Mouse (Mus musculus): ENCODE results near the gene Stoml3. TPM values are rescaled to one million over a fixed set of nuclear protein-coding genes. Genes with fewer than 3 reads are reported as not detected.

Stoml3 gene
- polyA plus RNA-seq, 1 experiment: not detected

DNA sequence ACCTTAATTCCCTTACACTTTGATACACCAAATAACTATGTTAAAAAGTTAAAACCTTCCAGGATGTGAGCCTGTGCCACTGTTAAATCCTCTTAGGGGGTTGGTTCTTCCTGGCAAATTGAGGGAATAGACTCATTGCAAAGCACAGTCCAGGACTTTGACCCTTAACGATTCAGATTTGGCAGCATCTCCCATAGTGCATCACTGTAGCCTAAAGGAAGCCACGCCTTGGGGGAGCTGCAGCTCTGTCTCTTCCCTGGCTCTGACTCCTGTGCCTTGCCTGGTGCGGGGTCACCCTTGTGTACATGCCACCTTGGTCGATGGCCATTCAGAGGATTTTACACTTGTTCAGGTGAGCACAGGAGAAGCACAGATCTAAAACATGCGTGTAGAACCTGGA is 18.8 kb upstream of the Stoml3 start:
- Histone ChIP-seq H3K27ac (ENCODE audit: insufficient read depth, low read depth, low read length) (no peak overlapping the region), H3K4me1 (ENCODE audit: control insufficient read depth, insufficient read depth, low read length) (peaks cover 6% of the 10 kb centered on the region), H3K4me3 (ENCODE audit: insufficient read depth, low read depth, low read length) (no peak overlapping the region)
- WGBS: 84% methylated on average over 5 of the region's 5 CpGs
- TF ChIP-seq POLR2A (IDR thresholded peaks at IDR 0.05; ENCODE audit: insufficient read depth, low read depth, low read length) (no peak), CTCF (IDR thresholded peaks at IDR 0.05; ENCODE audit: insufficient read depth, low read depth, low read length) (no peak)

DNA sequence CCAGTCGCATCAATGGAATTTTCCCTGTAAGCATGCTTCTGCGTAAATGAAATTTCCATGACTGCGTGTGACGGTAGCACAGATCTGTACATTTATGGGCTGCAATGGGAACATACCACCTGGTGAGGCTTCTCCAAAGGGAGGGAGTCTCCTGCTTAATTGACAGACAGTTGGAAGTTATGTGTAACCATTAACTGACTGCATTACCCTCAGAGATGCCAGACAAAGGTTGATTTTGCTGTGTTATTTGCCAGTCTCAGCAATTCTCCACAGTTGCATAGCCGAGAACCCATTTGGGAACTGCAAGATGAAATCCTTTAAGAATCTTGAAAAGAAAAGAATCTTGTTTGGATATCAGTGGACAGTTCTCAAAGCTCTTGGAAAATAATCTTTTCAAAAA is 16.4 kb upstream of the Stoml3 start:
- Histone ChIP-seq H3K4me3 (ENCODE audit: insufficient read depth, low read depth, low read length) (no peak overlapping the region), H3K4me1 (ENCODE audit: control insufficient read depth, insufficient read depth, low read length) (peaks cover 2% of the 10 kb centered on the region), H3K27ac (ENCODE audit: insufficient read depth, low read depth, low read length) (no peak overlapping the region)
- WGBS: 96% methylated on average over 5 of the region's 5 CpGs
- TF ChIP-seq POLR2A (IDR thresholded peaks at IDR 0.05; ENCODE audit: insufficient read depth, low read depth, low read length): no peak
- TF ChIP-seq CTCF (IDR thresholded peaks at IDR 0.05; ENCODE audit: insufficient read depth, low read depth, low read length): no peak

DNA sequence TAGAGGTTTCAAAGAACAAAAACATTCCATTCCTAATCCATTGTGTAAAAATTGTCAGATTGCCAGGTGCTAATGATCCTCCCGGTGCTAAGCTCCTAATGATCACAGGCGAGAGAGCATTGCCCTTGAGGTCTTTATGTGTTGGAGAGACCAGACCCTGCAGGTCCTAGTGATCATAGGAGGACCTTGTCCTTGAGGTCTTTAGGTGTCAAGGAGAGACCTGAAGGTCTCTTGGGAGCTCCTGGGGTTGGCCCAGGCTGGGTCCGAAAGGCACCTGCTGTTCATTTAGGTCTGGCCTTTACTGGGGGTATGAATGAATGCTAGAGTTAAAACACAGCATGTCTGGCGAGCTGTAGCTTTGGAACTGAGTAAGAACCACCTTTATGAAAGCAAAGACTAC is 14.3 kb upstream of the Stoml3 start:
- 57% methylated on average over 4 of the region's 4 CpGs for WGBS
- no peak overlapping the region for H3K4me3 ChIP-seq (ENCODE audit: insufficient read depth, low read depth, low read length)
- TF ChIP-seq CTCF (IDR thresholded peaks at IDR 0.05; ENCODE audit: insufficient read depth, low read depth, low read length) (no peak), POLR2A (IDR thresholded peaks at IDR 0.05; ENCODE audit: insufficient read depth, low read depth, low read length) (no peak)
- H3K27ac ChIP-seq (ENCODE audit: insufficient read depth, low read depth, low read length): no peak overlapping the region
- no peaks in the 10 kb centered on the region for H3K4me1 ChIP-seq (ENCODE audit: control insufficient read depth, insufficient read depth, low read length)

DNA sequence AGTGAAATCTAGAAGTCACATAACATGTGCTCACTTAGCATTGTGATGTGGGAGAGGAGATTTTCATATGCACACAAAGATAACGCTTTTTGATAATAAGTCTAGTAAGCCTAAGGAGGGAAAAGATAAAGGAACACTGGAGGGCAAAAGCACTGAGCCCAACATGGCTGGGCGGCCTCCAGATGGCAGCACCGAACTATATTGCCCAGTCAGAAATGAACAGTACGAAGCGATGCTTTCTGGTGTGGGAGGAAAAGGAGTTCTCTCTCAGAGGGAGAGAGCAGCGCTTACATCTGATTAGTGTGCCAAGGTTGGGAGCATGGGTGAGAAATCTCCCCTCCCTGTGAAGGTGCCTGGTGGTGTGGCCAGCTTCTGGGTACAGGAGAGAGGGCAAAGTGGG is 12.6 kb upstream of the Stoml3 start:
- Histone ChIP-seq H3K27ac (ENCODE audit: insufficient read depth, low read depth, low read length) (no peak overlapping the region), H3K4me3 (ENCODE audit: insufficient read depth, low read depth, low read length) (no peak overlapping the region), H3K4me1 (ENCODE audit: control insufficient read depth, insufficient read depth, low read length) (no peaks in the 10 kb centered on the region)
- TF ChIP-seq POLR2A (IDR thresholded peaks at IDR 0.05; ENCODE audit: insufficient read depth, low read depth, low read length) (no peak), CTCF (IDR thresholded peaks at IDR 0.05; ENCODE audit: insufficient read depth, low read depth, low read length) (peak; percentile 40; the same call in 1 of the 2 replicates)
- WGBS: 34% methylated on average over 6 of the region's 6 CpGs

DNA sequence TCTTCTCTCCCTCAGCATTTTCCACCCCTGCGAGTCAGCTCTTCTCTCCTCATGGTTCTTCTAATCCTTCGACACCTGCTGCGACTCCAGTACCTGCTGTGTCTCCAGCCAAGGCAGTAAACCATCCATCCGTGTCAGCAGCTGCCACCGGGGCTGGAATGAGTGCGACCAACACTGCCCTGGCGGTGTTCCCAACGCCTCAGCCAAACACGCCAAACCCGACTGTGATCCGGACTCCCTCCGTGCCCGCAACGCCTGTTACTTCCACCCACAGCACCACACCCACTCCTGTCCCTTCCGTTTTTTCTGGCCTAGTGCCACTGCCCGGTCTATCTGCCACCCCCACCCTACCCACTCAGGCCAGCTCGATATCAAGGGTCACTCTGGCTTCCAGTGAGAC is 11.0 kb upstream of the Stoml3 start:
- 74% methylated on average over 17 of the region's 17 CpGs for WGBS
- no peak for TF ChIP-seq CTCF (IDR thresholded peaks at IDR 0.05; ENCODE audit: insufficient read depth, low read depth, low read length)
- TF ChIP-seq POLR2A (IDR thresholded peaks at IDR 0.05; ENCODE audit: insufficient read depth, low read depth, low read length): no peak

DNA sequence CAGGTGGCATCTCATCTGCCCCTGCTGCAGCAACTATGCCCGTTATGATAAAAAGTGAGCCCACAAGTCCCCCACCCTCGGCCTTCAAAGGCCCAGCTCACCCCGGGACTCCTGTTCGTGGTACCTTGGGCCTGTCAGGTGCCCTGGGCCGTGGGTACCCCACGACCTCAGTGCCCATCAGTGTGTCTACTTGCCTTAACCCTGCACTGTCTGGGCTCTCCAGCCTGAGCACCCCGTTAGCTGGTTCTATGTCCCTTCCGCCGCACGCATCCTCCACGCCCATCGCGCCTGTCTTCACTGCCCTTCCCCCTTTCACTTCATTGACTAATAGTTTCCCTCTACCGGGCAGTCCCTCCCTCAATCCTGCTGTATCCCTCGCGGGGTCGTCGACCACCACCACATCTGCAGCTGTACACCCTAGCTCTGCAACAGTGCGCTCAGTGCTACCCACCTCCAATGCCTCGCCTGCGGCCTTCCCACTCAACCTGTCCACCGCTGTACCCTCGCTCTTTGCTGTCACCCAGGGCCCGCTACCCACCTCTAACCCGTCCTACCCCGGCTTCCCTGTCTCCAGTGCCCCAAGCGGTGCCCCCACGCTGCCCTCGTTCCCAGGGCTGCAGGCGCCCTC is 9.9 kb upstream of the Stoml3 start:
- H3K4me3 ChIP-seq (ENCODE audit: insufficient read depth, low read depth, low read length): no peak overlapping the region
- H3K4me1 ChIP-seq (ENCODE audit: control insufficient read depth, insufficient read depth, low read length): no peaks in the 10 kb centered on the region
- TF ChIP-seq POLR2A (IDR thresholded peaks at IDR 0.05; ENCODE audit: insufficient read depth, low read depth, low read length): no peak
- TF ChIP-seq CTCF (IDR thresholded peaks at IDR 0.05; ENCODE audit: insufficient read depth, low read depth, low read length): no peak
- no peak overlapping the region for H3K27ac ChIP-seq (ENCODE audit: insufficient read depth, low read depth, low read length)
- WGBS: 94% methylated on average over 30 of the region's 30 CpGs

More for the DNA sequence above, 11.0 kb upstream of the Stoml3 start:
- Histone ChIP-seq H3K27ac (ENCODE audit: insufficient read depth, low read depth, low read length) (no peak overlapping the region), H3K4me1 (ENCODE audit: control insufficient read depth, insufficient read depth, low read length) (no peaks in the 10 kb centered on the region), H3K4me3 (ENCODE audit: insufficient read depth, low read depth, low read length) (no peak overlapping the region)

DNA sequence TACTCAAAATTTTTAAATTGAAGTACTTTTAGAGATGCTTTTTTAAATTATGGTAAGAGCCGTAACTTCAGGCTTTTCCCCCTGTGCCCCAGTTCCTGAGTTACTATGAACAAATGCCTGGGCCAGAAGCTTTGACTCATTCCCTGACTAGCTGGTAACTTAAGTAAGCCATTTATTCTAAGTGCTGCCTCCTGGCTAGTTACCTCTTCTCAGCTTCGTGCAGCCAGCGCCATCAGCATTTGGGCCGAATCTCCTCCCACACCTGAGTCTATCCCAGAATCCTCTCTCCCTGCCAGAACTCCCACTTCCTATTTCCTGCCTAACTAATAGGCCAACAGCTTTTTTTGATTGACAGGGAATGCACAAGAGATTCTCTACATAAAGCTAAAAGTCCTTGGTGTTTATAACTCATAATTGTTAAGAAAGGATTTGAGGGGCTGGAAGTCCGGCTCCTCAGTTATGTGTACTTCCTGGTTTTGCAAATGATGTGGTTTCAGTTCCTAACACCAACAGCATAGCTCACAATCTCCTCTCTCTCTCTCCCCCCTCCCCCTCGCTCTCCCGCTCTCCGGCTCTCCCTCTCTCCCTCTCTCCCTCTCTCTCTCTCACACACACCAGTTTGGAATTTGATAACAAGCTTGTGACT is 4.9 kb upstream of the Stoml3 start:
- WGBS: 87% methylated on average over 8 of the region's 8 CpGs
- TF ChIP-seq CTCF (IDR thresholded peaks at IDR 0.05; ENCODE audit: insufficient read depth, low read depth, low read length) (no peak), POLR2A (IDR thresholded peaks at IDR 0.05; ENCODE audit: insufficient read depth, low read depth, low read length) (no peak)

DNA sequence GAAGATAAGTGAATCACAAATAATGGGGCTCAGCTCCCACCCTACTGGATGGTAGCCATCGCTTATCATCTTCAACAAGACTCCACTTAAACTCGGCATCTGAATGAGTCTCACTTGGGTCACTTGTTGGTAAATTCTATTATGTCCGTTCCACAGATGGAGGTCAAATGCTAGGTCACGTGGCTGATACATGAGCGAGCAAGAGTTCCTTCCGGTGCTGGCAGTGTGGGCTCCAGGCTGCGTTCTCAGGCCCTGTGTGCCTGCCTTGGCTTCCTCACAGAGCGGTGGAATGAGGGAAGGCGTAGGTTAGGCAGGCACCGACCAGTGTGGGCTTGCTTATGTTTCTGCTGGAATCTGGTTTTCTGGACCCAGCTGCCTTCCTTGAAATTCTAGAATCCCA is 1.9 kb upstream of the Stoml3 start:
- peaks cover 6% of the 10 kb centered on the region; the same call in 1 of the 2 replicates for H3K4me1 ChIP-seq (ENCODE audit: control insufficient read depth, insufficient read depth, low read length)
- H3K4me3 ChIP-seq (ENCODE audit: insufficient read depth, low read depth, low read length): no peak overlapping the region
- no peak for TF ChIP-seq CTCF (IDR thresholded peaks at IDR 0.05; ENCODE audit: insufficient read depth, low read depth, low read length)
- TF ChIP-seq POLR2A (IDR thresholded peaks at IDR 0.05; ENCODE audit: insufficient read depth, low read depth, low read length): no peak
- no peak overlapping the region for H3K27ac ChIP-seq (ENCODE audit: insufficient read depth, low read depth, low read length)
- 88% methylated on average over 10 of the region's 10 CpGs for WGBS

More for the DNA sequence above, 4.9 kb upstream of the Stoml3 start:
- H3K4me1 ChIP-seq (ENCODE audit: control insufficient read depth, insufficient read depth, low read length): no peaks in the 10 kb centered on the region
- H3K27ac ChIP-seq (ENCODE audit: insufficient read depth, low read depth, low read length): no peak overlapping the region
- H3K4me3 ChIP-seq (ENCODE audit: insufficient read depth, low read depth, low read length): no peak overlapping the region

DNA sequence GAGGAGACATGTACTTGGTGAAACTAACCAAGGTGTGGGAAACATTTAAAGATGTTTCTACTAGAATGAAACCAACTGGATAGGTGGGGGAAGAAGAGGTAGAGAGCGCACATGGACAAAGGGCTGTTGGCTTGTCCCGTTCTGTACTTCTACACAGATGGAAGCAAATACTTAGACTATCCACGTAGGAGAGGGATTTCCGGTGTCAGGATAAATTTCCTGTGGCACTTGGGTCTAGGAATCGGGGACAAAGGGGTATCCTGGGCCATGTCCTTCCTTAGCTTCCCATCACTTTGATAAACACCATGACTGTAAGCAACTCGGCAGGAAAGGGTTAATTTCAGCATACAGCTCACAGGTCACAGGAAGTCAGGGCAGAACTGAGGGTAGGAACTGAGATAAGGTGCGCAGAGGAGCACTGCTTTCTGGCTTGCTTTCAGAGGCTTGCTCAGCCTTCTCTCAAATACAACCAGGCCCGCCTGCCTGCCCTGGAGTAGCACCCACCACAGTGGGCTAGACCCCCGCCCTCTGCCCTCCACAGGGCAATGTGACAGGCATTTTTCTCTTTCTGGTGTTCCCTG is 1.4 kb upstream of the Stoml3 start:
- Histone ChIP-seq H3K27ac (ENCODE audit: insufficient read depth, low read depth, low read length) (no peak overlapping the region), H3K4me1 (ENCODE audit: control insufficient read depth, insufficient read depth, low read length) (peaks cover 6% of the 10 kb centered on the region; the same call in 1 of the 2 replicates), H3K4me3 (ENCODE audit: insufficient read depth, low read depth, low read length) (no peak overlapping the region)
- TF ChIP-seq CTCF (IDR thresholded peaks at IDR 0.05; ENCODE audit: insufficient read depth, low read depth, low read length) (no peak), POLR2A (IDR thresholded peaks at IDR 0.05; ENCODE audit: insufficient read depth, low read depth, low read length) (no peak)
- WGBS: 90% methylated on average over 9 of the region's 9 CpGs

Data from olfactory bulb, adult 2 months (tissue).